Mouse (Mus musculus): ENCODE measurements around the gene Cep89.

GRCm38 (mm10) chr7:35485126-35485525, 88.3 kb downstream of the Cep89 start:
- no peak for TF ChIP-seq MAX (IDR thresholded peaks at IDR 0.05; ENCODE audit: low read depth)
- no peak for TF ChIP-seq POLR2A (IDR thresholded peaks at IDR 0.05; ENCODE audit: insufficient read length, low read depth)
- TF ChIP-seq MYOD1 (IDR thresholded peaks at IDR 0.05; ENCODE audit: control insufficient read depth in 1 of 3, insufficient read length in 2 of 3, low read depth in 2 of 3) = no peak
- no peak for TF ChIP-seq USF1 (IDR thresholded peaks at IDR 0.05; ENCODE audit: low read depth)
- no peak for TF ChIP-seq REST (IDR thresholded peaks at IDR 0.05; ENCODE audit: insufficient read depth, insufficient read length)
- no peak for TF ChIP-seq CEBPB (IDR thresholded peaks at IDR 0.05; ENCODE audit: insufficient read depth, poor library complexity, severe bottlenecking)
- TF ChIP-seq E2F4 (IDR thresholded peaks at IDR 0.05; ENCODE audit: insufficient read depth) = no peak
- no peak for TF ChIP-seq TCF12 (IDR thresholded peaks at IDR 0.05; ENCODE audit: insufficient read depth, poor library complexity, severe bottlenecking)
- no peak for TF ChIP-seq MYOG (IDR thresholded peaks at IDR 0.05; ENCODE audit: control insufficient read depth in 1 of 3, insufficient read depth in 1 of 3, insufficient read length in 2 of 3, low read depth in 2 of 3)
- no peak for TF ChIP-seq TCF3 (IDR thresholded peaks at IDR 0.05; ENCODE audit: insufficient read length, low read depth)

All from myocyte (in vitro differentiated cells).